Mouse (Mus musculus) liver, embryonic 14.5 days (tissue): ENCODE data around the gene Vmn2r52. TPM values are rescaled to one million over a fixed set of nuclear protein-coding genes. Genes with fewer than 3 reads are reported as not detected.
"Not testable (repeated sequence)": the region's sequence is repeated elsewhere in the genome, so short reads cannot be mapped to it uniquely, and the experiment has no call there.

Experiments
- ATAC-seq: fragments of 200-750 bp; cut with Nextera tagmentation; 2 replicates; pipeline ENCODE4 v1.8.0; 2017; ENCODE audit warnings: moderate number of reproducible peaks, mild to moderate bottlenecking, moderate library complexity; ENCODE audit not compliant: insufficient read depth
- DNase-seq, 3 experiments: peaks; one replicate each; pipeline ENCODE4 v3.0.0-alpha.2; 2012 to 2013; ENCODE audit warnings: low read depth in 3 of 3, low spot score in 3 of 3
- H3K27ac ChIP-seq: fragments of 300-500 bp; sonication (generic); 2 replicates; pipeline ENCODE4 v1.5.1; 2014; ENCODE audit warnings: moderate library complexity, mild to moderate bottlenecking, control low read depth, inconsistent platforms
- H3K27me3 ChIP-seq: fragments of 300-500 bp; sonication (generic); 2 replicates; pipeline ENCODE4 v1.6.1; 2014; ENCODE audit warnings: mild to moderate bottlenecking, low read length, moderate library complexity; ENCODE audit not compliant: control insufficient read depth, insufficient read depth
- H3K36me3 ChIP-seq: fragments of 300-500 bp; sonication (generic); replicated peaks from 2 replicates; pipeline ENCODE4 v1.6.1; 2014; ENCODE audit warnings: low read depth; ENCODE audit not compliant: control insufficient read depth, insufficient read depth
- H3K4me1 ChIP-seq, 2 experiments: fragments of 200-500 bp in 1 of 2; fragments of 300-500 bp in 1 of 2; sonication (generic) in 1 of 2; replicated peaks; 2 replicates each; pipeline ENCODE4 v1.6.1; 2012 to 2014; ENCODE audit warnings: antibody characterized with exemption in 1 of 2, inconsistent platforms in 1 of 2, low read length in 1 of 2; ENCODE audit not compliant: control insufficient read depth in 2 of 2, insufficient read depth in 2 of 2
- H3K4me2 ChIP-seq: fragments of 300-500 bp; sonication (generic); 2 replicates; pipeline ENCODE4 v1.6.1; 2014; ENCODE audit warnings: low read depth, mild to moderate bottlenecking, control low read depth, moderate library complexity
- H3K4me3 ChIP-seq, 2 experiments: fragments of 200-500 bp in 1 of 2; fragments of 300-500 bp in 1 of 2; sonication (generic) in 1 of 2; 2 replicates each; pipeline ENCODE4 v1.5.1; 2012 to 2014; ENCODE audit warnings: low read depth in 2 of 2, low read length in 2 of 2, mild to moderate bottlenecking in 2 of 2, control low read depth in 1 of 2, inconsistent platforms in 1 of 2, moderate library complexity in 1 of 2; ENCODE audit not compliant: insufficient read depth in 1 of 2
- H3K9ac ChIP-seq: fragments of 300-500 bp; sonication (generic); replicated peaks from 2 replicates; pipeline ENCODE4 v1.6.1; 2014; ENCODE audit warnings: mild to moderate bottlenecking, control low read depth, moderate library complexity
- H3K9me3 ChIP-seq: fragments of 300-500 bp; sonication (generic); 2 replicates; pipeline ENCODE4 v1.6.1; 2016; ENCODE audit warnings: low read length, mixed read lengths; ENCODE audit not compliant: control insufficient read depth
- CTCF ChIP-seq: IDR thresholded peaks from 2 replicates; pipeline ENCODE4 v1.5.1; 2016; ENCODE audit warnings: antibody characterized with exemption, low read depth, control low read depth
- EP300 ChIP-seq: IDR thresholded peaks from 2 replicates; pipeline ENCODE4 v1.6.1; 2016; ENCODE audit warnings: antibody characterized with exemption, low read depth
- WGBS: fragments of 180-500 bp; shearing (Covaris S2); extraction: QIAGEN DNeasy Blood & Tissue Kit; methylation state at CpG from one replicate; pipeline ENCODE4 v1.1.7; 2014; ENCODE audit not compliant: insufficient replicate concordance; 5-methylcytosine and 5-hydroxymethylcytosine counted together
- polyA plus RNA-seq, 2 experiments: library from polyadenylated mRNA; depleted of rRNA in 1 of 2; stranded (reverse) in 1 of 2; unstranded in 1 of 2; fragments of >200 nt; fragmentation: Nextera tagmentation in 1 of 2; extraction: Ambion mirVana in 1 of 2; gene quantifications; 2 replicates each; pipeline versions ENCODE4 v1.2.1 to v1.2.3; 2012 to 2014

Gene Vmn2r52
- not detected in 2 replicates for polyA plus RNA-seq (2012; rRNA removed)
- polyA plus RNA-seq (2014; fragmentation: Nextera tagmentation; extraction: Ambion mirVana): not detected in 2 replicates

- Histone ChIP-seq H3K27ac (no peak within 1 kb of the TSS), H3K4me2 (no peak within 1 kb of the TSS)
Observed at GRCm38 (mm10) chr7:10176473-10176872, at the start of gene Vmn2r52. Gene Vmn2r52 (minus strand): TSS chr7:10176573.

GRCm38 (mm10) chr7:10105641-10106040 is 70.7 kb downstream of the Vmn2r52 start, which contains the start of gene Vmn2r51:
Gene Vmn2r51 (minus strand): TSS chr7:10105741.
- not testable (repeated sequence) for H3K4me2 ChIP-seq, DNase-seq, H3K27me3 ChIP-seq, H3K4me3 ChIP-seq, H3K9ac ChIP-seq, ATAC-seq, H3K36me3 ChIP-seq, H3K4me1 ChIP-seq, H3K9me3 ChIP-seq, H3K27ac ChIP-seq
- WGBS: 43% methylated on average over 1 of the region's 1 CpGs

More at GRCm38 (mm10) chr7:10176473-10176872, at the start of gene Vmn2r52:
- WGBS: 47% methylated on average over 1 of the region's 1 CpGs
- no peaks in the 10 kb centered on the region for H3K9me3 ChIP-seq
- no peak for DNase-seq
- H3K36me3 ChIP-seq: no peaks in the 10 kb centered on the region
- H3K4me1 ChIP-seq: no peaks in the 10 kb centered on the region
- no peak for TF ChIP-seq EP300
- no peak for TF ChIP-seq CTCF
- no peaks in the 10 kb centered on the region for H3K27me3 ChIP-seq
- H3K4me3 ChIP-seq: no peak within 1 kb of the TSS
- no peak within 1 kb of the TSS for H3K9ac ChIP-seq
- ATAC-seq: no peak

Other genes with a start within 250 kb of the Vmn2r52 start
- not detected in 2 replicates for gene Vmn2r48, start 223.0 kb downstream of the Vmn2r52 start, polyA plus RNA-seq (2012; rRNA removed)
- gene Vmn2r48, start 223.0 kb downstream of the Vmn2r52 start, polyA plus RNA-seq (2014; fragmentation: Nextera tagmentation; extraction: Ambion mirVana): not detected in 2 replicates
- gene Vmn2r49, start 184.3 kb downstream of the Vmn2r52 start, polyA plus RNA-seq (2012; rRNA removed): not detected in 2 replicates
- not detected in 2 replicates for gene Vmn2r49, start 184.3 kb downstream of the Vmn2r52 start, polyA plus RNA-seq (2014; fragmentation: Nextera tagmentation; extraction: Ambion mirVana)
- not detected in 2 replicates for gene Vmn2r50, start 123.3 kb downstream of the Vmn2r52 start, polyA plus RNA-seq (2012; rRNA removed)
- gene Vmn2r50, start 123.3 kb downstream of the Vmn2r52 start, polyA plus RNA-seq (2014; fragmentation: Nextera tagmentation; extraction: Ambion mirVana): not detected in 2 replicates
- not detected in 2 replicates for gene Vmn2r51, start 70.8 kb downstream of the Vmn2r52 start, polyA plus RNA-seq (2012; rRNA removed)
- gene Vmn2r51, start 70.8 kb downstream of the Vmn2r52 start, polyA plus RNA-seq (2014; fragmentation: Nextera tagmentation; extraction: Ambion mirVana): not detected in 2 replicates
- not detected in 2 replicates for gene Vmn1r66, start 101.4 kb upstream of the Vmn2r52 start, polyA plus RNA-seq (2012; rRNA removed)
- gene Vmn1r66, start 101.4 kb upstream of the Vmn2r52 start, polyA plus RNA-seq (2014; fragmentation: Nextera tagmentation; extraction: Ambion mirVana): not detected in 2 replicates